Mouse (Mus musculus): Measurements from ENCODE around the gene Gpc1. TPM values are rescaled to one million over a fixed set of nuclear protein-coding genes. Genes with fewer than 3 reads are reported as not detected.

Gpc1 gene
- polyA plus RNA-seq, 1 experiment from 2014 or later = 66.1 TPM

DNA sequence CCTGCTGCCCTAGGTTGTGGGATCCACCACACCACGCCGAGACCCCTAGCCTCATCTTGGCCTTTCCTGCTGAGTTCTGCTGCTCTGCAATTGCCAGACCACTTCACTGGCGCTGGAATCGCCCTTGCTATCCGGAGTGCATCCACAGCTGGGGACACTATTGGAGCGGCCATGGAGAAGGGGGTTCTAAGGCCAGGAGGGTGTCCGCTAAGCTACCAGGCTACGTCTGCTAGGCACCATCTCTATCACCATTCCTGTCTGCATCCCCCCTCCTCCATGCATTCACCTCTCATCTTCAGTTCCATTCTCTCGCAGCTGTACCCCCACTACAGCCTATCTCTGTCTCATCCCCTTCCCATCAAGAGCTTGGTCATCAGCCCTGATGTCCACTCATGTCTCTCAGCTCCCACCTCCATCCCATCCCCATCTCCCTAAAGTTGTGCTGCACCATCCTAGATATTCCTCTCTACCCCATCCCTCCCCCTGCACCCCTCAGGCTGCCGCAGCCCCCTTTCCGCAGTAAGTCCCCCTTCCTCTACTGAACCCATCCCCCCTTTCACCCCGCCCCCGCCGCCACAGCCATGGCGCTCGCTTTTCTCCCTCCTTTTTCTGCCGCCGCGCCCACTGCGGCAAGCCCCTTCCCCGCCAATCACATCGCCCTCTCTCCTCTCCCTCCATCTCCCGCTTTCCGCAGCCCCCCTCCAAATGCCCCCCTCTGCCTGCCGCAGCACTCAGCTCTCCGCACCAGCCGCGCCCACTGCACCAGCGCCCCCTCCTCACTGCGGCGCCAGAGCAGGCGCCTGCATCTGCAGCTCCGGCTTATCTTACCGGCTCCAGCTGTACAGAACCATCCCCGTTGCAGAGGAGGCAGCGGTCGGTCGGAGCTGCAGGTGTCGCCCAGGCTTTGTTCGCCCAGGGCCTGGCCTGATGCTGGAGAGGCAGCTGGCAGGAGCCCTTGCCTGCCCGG, 16.7 kb downstream of the Gpc1 start:
- peaks cover 11% of the 10 kb centered on the region for H3K36me3 ChIP-seq (replicated peaks; ENCODE audit: control insufficient read depth, insufficient read depth)
- no peaks in the 10 kb centered on the region for H3K27me3 ChIP-seq (ENCODE audit: control insufficient read depth, insufficient read depth, low read length)
- WGBS = 4% methylated on average over 41 of the region's 41 CpGs
- ATAC-seq (ENCODE audit: low FRiP score) (peak; percentile 88), DNase-seq (ENCODE audit: low spot score) (peak; percentile 76)
- peak overlapping the region; percentile 82 for H3K9ac ChIP-seq
- peak overlapping the region; percentile 93 for H3K27ac ChIP-seq
- peaks cover 38% of the 10 kb centered on the region for H3K4me1 ChIP-seq (replicated peaks; ENCODE audit: control insufficient read depth, insufficient read depth, low read length)
- H3K9me3 ChIP-seq (ENCODE audit: control insufficient read depth, low read length) = no peaks in the 10 kb centered on the region
- H3K4me3 ChIP-seq (replicated peaks; ENCODE audit: low read length) = peak overlapping the region; percentile 55
- peak overlapping the region; percentile 87 for H3K4me2 ChIP-seq (replicated peaks)

DNA sequence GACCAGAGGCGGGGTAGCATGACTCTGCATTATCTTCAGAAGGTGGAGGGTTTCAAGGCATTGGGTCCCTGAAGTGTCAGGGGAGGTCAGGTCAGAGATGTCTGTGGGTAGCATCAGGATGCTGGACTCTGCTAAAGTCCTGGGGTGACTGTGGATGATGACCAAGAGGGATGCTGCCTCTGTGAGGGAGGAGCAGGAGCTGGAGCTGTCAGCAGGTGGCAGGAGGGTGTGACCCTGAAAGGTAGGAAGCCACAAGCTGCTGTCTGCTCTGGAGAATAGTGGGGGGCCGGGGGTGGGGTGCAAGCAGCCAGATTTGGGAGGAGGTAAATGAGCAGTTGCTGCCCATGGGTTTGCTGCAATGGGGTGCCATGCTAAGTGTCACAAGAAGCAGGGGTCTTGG, 18.0 kb downstream of the Gpc1 start:
- peak overlapping the region; percentile 87 for H3K4me2 ChIP-seq (replicated peaks)
- H3K9me3 ChIP-seq (ENCODE audit: control insufficient read depth, low read length) = no peaks in the 10 kb centered on the region
- H3K27me3 ChIP-seq (ENCODE audit: control insufficient read depth, insufficient read depth, low read length) = no peaks in the 10 kb centered on the region
- peaks cover 24% of the 10 kb centered on the region for H3K36me3 ChIP-seq (replicated peaks; ENCODE audit: control insufficient read depth, insufficient read depth)
- H3K4me3 ChIP-seq (replicated peaks; ENCODE audit: low read length) = peak overlapping the region; percentile 55
- H3K4me1 ChIP-seq (replicated peaks; ENCODE audit: control insufficient read depth, insufficient read depth, low read length) = peaks cover 38% of the 10 kb centered on the region
- WGBS = 62% methylated on average over 2 of the region's 2 CpGs
- H3K9ac ChIP-seq = peak overlapping the region; percentile 82
- DNase-seq (ENCODE audit: low spot score) (peak; percentile 64), ATAC-seq (ENCODE audit: low FRiP score) (no peak)
- peak overlapping the region; percentile 93 for H3K27ac ChIP-seq

DNA sequence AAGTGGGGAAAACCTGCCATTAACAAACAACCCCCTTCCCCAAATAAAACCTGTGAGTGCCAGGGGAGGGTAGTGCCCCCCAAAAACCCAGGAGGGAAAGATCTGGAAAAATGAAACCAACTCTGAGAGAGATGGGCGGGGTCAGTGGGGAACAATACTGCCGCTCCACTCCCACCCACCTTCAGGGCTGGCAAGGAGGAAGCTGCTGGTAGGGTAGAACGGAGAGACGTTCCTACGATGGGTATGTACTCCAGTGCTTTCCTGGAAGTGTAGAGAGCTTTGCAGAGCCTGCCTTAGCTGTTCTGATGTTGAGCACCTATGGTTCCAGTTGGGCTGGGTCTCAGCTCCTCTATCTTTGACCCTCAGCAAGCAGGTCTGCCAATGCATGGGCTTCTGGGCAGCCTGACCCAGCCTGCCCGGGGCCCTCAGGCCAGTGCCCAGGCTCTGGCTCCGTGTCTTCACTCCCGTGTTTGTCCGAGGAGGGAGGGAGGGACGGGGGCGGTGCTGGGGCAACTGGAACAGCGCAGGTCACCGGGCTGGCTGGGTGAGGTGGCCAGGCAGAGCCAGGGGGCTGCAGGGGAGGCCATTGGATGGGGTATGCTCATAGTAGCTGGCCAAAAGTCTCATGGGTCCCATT, 18.6 kb downstream of the Gpc1 start:
- Histone ChIP-seq H3K4me1 (replicated peaks; ENCODE audit: control insufficient read depth, insufficient read depth, low read length) (peaks cover 38% of the 10 kb centered on the region), H3K4me3 (replicated peaks; ENCODE audit: low read length) (peak overlapping the region; percentile 55), H3K4me2 (replicated peaks) (peak overlapping the region; percentile 87), H3K9me3 (ENCODE audit: control insufficient read depth, low read length) (no peaks in the 10 kb centered on the region), H3K27me3 (ENCODE audit: control insufficient read depth, insufficient read depth, low read length) (no peaks in the 10 kb centered on the region), H3K36me3 (replicated peaks; ENCODE audit: control insufficient read depth, insufficient read depth) (peaks cover 30% of the 10 kb centered on the region), H3K9ac (peak overlapping the region; percentile 82), H3K27ac (peak overlapping the region; percentile 93)
- no peak for ATAC-seq (ENCODE audit: low FRiP score)
- DNase-seq (ENCODE audit: low spot score) = no peak
- WGBS = 57% methylated on average over 13 of the region's 13 CpGs

DNA sequence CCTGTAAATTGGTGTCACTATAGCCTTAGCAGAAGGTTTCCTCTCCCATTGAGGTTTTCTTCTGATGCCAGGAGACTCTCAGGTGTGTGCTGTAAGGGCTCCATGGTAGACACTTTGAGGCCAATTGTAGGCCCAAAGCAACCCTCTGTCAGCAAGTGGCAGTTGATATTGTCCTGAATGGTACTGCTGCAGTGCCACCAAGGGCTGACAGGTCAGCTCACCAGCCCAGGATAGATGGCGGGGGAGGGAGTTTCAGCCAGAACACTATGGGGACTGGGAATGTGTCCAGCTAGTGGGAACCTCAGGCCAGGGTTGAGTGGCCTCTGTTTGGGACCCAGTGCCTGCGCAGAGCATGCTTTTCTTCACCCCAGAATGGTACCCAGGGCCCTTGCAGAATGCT, 21.0 kb downstream of the Gpc1 start:
- H3K4me2 ChIP-seq (replicated peaks) = no peak overlapping the region
- ATAC-seq (ENCODE audit: low FRiP score) = no peak
- no peak overlapping the region for H3K27ac ChIP-seq
- H3K27me3 ChIP-seq (ENCODE audit: control insufficient read depth, insufficient read depth, low read length) = no peaks in the 10 kb centered on the region
- no peak overlapping the region for H3K9ac ChIP-seq
- WGBS = 82% methylated on average over 2 of the region's 2 CpGs
- H3K9me3 ChIP-seq (ENCODE audit: control insufficient read depth, low read length) = no peaks in the 10 kb centered on the region
- DNase-seq (ENCODE audit: low spot score) = no peak
- peaks cover 31% of the 10 kb centered on the region for H3K4me1 ChIP-seq (replicated peaks; ENCODE audit: control insufficient read depth, insufficient read depth, low read length)
- no peak overlapping the region for H3K4me3 ChIP-seq (replicated peaks; ENCODE audit: low read length)
- H3K36me3 ChIP-seq (replicated peaks; ENCODE audit: control insufficient read depth, insufficient read depth) = peaks cover 54% of the 10 kb centered on the region

DNA sequence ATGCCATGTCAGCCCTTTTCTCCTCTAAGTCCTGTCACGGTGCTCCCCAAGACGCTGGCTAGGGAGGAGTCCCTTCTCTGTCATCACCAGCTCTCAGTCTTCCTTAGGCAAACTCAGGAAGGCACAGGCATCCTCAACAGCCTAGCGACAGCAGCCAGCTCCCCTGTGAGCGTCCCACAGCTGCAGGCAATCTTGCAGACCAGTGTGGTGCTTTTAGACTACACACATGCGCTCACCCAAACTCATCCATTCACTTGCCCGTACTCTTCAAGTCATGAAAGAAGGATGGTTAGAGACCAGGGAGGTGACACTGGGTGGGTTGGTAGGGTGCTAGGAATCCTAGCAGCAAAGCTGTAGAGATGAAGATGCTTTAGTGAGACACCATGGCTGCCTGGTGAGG, 30.1 kb downstream of the Gpc1 start:
- no peak overlapping the region for H3K27ac ChIP-seq
- no peak overlapping the region for H3K4me2 ChIP-seq (replicated peaks)
- H3K9ac ChIP-seq = no peak overlapping the region
- H3K4me1 ChIP-seq (replicated peaks; ENCODE audit: control insufficient read depth, insufficient read depth, low read length) = 0 out of 2 replicates have a peak, but pooled peaks cover 6% of the 10 kb centered on the region
- H3K9me3 ChIP-seq (ENCODE audit: control insufficient read depth, low read length) = no peaks in the 10 kb centered on the region
- ATAC-seq (ENCODE audit: low FRiP score) (no peak), DNase-seq (ENCODE audit: low spot score) (no peak)
- 74% methylated on average over 6 of the region's 6 CpGs for WGBS
- H3K4me3 ChIP-seq (replicated peaks; ENCODE audit: low read length) = no peak overlapping the region
- H3K27me3 ChIP-seq (ENCODE audit: control insufficient read depth, insufficient read depth, low read length) = no peaks in the 10 kb centered on the region
- H3K36me3 ChIP-seq (replicated peaks; ENCODE audit: control insufficient read depth, insufficient read depth) = peaks cover 39% of the 10 kb centered on the region

DNA sequence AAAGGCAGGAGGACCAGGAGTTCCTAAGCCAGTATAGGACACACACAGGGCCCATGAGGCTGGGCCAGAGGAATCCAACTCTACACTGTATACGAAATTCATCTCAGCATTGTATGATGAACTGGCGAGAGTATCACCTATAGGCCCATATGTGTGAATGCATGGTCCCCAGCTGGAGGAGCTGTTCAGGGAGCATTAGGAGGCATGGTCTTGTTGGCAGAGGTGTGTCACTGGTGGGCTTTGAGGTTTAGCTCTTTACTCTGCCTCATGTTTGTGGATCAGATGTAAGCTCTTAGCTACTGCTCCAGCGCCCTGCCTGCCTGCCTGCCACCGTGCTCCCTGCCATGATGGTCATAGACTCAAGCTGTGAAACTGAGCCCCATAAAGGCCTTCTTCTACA, 31.8 kb downstream of the Gpc1 start:
- ATAC-seq (ENCODE audit: low FRiP score) (no peak), DNase-seq (ENCODE audit: low spot score) (no peak)
- 90% methylated on average over 4 of the region's 4 CpGs for WGBS
- H3K4me1 ChIP-seq (replicated peaks; ENCODE audit: control insufficient read depth, insufficient read depth, low read length) = 0 out of 2 replicates have a peak, but pooled peaks cover 7% of the 10 kb centered on the region
- H3K27ac ChIP-seq = no peak overlapping the region
- peaks cover 22% of the 10 kb centered on the region for H3K36me3 ChIP-seq (replicated peaks; ENCODE audit: control insufficient read depth, insufficient read depth)
- H3K4me2 ChIP-seq (replicated peaks) = no peak overlapping the region
- no peak overlapping the region for H3K4me3 ChIP-seq (replicated peaks; ENCODE audit: low read length)
- H3K27me3 ChIP-seq (ENCODE audit: control insufficient read depth, insufficient read depth, low read length) = no peaks in the 10 kb centered on the region
- H3K9me3 ChIP-seq (ENCODE audit: control insufficient read depth, low read length) = no peaks in the 10 kb centered on the region
- H3K9ac ChIP-seq = no peak overlapping the region

DNA sequence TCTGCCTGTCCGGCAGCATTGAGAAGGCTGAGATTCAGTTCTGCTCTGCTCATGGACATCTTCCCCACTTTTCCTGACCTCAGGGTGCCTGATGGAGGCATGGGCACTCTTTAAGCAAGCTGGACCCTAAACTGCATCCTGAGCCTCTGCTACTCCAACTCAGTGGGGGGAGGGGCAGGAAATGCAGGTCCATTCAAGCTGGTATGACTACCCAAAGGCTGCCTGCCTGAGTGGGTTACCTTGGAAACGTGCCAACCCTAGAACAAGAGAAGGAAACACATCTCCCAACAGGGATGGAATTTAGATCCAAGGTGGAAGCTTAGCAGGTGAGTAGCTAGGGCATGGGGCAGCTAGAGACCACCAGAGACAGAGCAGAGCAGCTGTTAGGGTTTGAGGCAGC, 34.7 kb downstream of the Gpc1 start:
- no peak for ATAC-seq (ENCODE audit: low FRiP score)
- WGBS = 78% methylated on average over 2 of the region's 2 CpGs
- DNase-seq (ENCODE audit: low spot score) = no peak

DNA sequence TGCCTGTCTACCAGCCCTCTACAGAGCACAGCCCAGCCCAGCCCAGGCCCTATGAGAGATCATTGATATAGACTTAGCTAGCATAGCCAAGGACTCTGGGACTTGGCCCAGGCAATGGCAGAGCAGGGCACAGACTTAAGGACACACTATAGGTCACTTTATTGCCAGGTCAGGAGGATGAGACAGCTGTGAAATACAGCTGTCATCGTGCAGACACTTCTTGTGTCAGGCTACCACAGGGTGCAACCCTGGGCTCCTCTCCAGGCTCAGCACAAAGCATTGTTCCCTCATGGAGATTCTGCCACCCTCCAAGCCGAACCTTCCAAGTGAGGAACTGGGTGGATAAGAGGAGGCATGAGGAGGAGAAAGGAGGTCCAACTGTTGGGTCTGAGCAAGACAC, 38.5 kb downstream of the Gpc1 start:
- DNase-seq (ENCODE audit: low spot score) (no peak), ATAC-seq (ENCODE audit: low FRiP score) (no peak)
- H3K27ac ChIP-seq = no peak overlapping the region
- no peaks in the 10 kb centered on the region for H3K27me3 ChIP-seq (ENCODE audit: control insufficient read depth, insufficient read depth, low read length)
- no peaks in the 10 kb centered on the region for H3K36me3 ChIP-seq (replicated peaks; ENCODE audit: control insufficient read depth, insufficient read depth)
- no peak overlapping the region for H3K9ac ChIP-seq
- no peaks in the 10 kb centered on the region for H3K9me3 ChIP-seq (ENCODE audit: control insufficient read depth, low read length)
- no peak overlapping the region for H3K4me2 ChIP-seq (replicated peaks)
- H3K4me1 ChIP-seq (replicated peaks; ENCODE audit: control insufficient read depth, insufficient read depth, low read length) = 0 out of 2 replicates have a peak, but pooled peaks cover 7% of the 10 kb centered on the region
- 84% methylated on average over 2 of the region's 2 CpGs for WGBS
- no peak overlapping the region for H3K4me3 ChIP-seq (replicated peaks; ENCODE audit: low read length)

More for the DNA sequence above, 34.7 kb downstream of the Gpc1 start:
- Histone ChIP-seq H3K4me1 (replicated peaks; ENCODE audit: control insufficient read depth, insufficient read depth, low read length) (0 out of 2 replicates have a peak, but pooled peaks cover 7% of the 10 kb centered on the region), H3K4me2 (replicated peaks) (no peak overlapping the region), H3K36me3 (replicated peaks; ENCODE audit: control insufficient read depth, insufficient read depth) (no peaks in the 10 kb centered on the region), H3K4me3 (replicated peaks; ENCODE audit: low read length) (no peak overlapping the region), H3K9ac (no peak overlapping the region), H3K27ac (no peak overlapping the region), H3K9me3 (ENCODE audit: control insufficient read depth, low read length) (no peaks in the 10 kb centered on the region), H3K27me3 (ENCODE audit: control insufficient read depth, insufficient read depth, low read length) (no peaks in the 10 kb centered on the region)

DNA sequence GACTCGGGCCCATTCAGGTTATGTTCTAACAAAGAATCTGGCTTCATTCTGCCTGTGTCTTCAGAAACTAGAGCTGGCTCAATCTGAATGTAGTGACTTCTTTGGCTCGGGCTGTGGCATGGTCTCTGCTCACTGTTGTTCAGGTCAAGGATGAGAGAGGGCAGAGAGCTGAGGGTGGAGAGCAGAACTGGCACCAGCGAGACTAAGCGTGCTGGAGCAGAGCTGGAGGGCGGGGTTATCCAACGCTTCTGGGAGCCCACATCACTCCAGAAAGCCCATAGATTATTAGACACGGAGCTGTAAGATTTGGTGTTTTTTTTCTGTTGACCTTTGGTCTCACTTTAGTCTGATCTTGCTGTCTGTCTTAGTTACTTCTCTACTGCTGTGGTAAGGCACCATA, 41.2 kb downstream of the Gpc1 start:
- Histone ChIP-seq H3K4me2 (replicated peaks) (no peak overlapping the region), H3K27me3 (ENCODE audit: control insufficient read depth, insufficient read depth, low read length) (no peaks in the 10 kb centered on the region), H3K4me3 (replicated peaks; ENCODE audit: low read length) (no peak overlapping the region), H3K36me3 (replicated peaks; ENCODE audit: control insufficient read depth, insufficient read depth) (no peaks in the 10 kb centered on the region), H3K9ac (no peak overlapping the region), H3K4me1 (replicated peaks; ENCODE audit: control insufficient read depth, insufficient read depth, low read length) (no peaks in the 10 kb centered on the region), H3K9me3 (ENCODE audit: control insufficient read depth, low read length) (no peaks in the 10 kb centered on the region), H3K27ac (no peak overlapping the region)
- WGBS = 91% methylated on average over 7 of the region's 7 CpGs
- ATAC-seq (ENCODE audit: low FRiP score) (no peak), DNase-seq (ENCODE audit: low spot score) (no peak)
